Mouse (Mus musculus) olfactory bulb, adult 2 months (tissue): ENCODE measurements around the gene Npy.

Experiments
- CTCF ChIP-seq: fragments of 200-500 bp; IDR thresholded peaks from 2 replicates; pipeline ENCODE4 v1.5.1; 2012; ENCODE audit warnings: low read depth, mild to moderate bottlenecking, low read length, moderate library complexity; ENCODE audit not compliant: insufficient read depth
- POLR2A ChIP-seq: fragments of 200-500 bp; IDR thresholded peaks from 2 replicates; pipeline ENCODE4 v1.6.1; 2012; ENCODE audit warnings: mild to moderate bottlenecking, low read depth, low read length, moderate library complexity; ENCODE audit not compliant: insufficient read depth

GRCm38 (mm10) chr6:49792524-49792923 is 30.0 kb upstream of the Npy start:
- TF ChIP-seq CTCF, result no peak
- no peak for TF ChIP-seq POLR2A
